Mouse (Mus musculus) ES-Bruce4 (cell line): Measurements from ENCODE around the gene Bri3. TPM values are rescaled to one million over a fixed set of nuclear protein-coding genes. Genes with fewer than 3 reads are reported as not detected.
A peak's percentile ranks its signal among the peaks of the same experiment; 100 is the strongest.

Source experiments
- H3K27ac ChIP-seq: 2 replicates; pipeline ENCODE4 v1.5.1; 2012; ENCODE audit warnings: low read length, inconsistent platforms; ENCODE audit not compliant: insufficient read depth
- H3K27me3 ChIP-seq: 2 replicates; pipeline ENCODE4 v1.6.1; 2012; ENCODE audit warnings: mild to moderate bottlenecking, low read length, inconsistent platforms; ENCODE audit not compliant: control insufficient read depth, poor library complexity, insufficient read depth, severe bottlenecking
- H3K36me3 ChIP-seq: 2 replicates; pipeline ENCODE4 v1.6.1; 2012; ENCODE audit warnings: inconsistent platforms, mild to moderate bottlenecking, low read length, moderate library complexity; ENCODE audit not compliant: control insufficient read depth, poor library complexity, insufficient read depth, severe bottlenecking
- H3K4me1 ChIP-seq: one replicate; pipeline ENCODE4 v1.8.1; 2011; ENCODE audit warnings: low read length; ENCODE audit not compliant: control insufficient read depth, insufficient read depth
- H3K4me3 ChIP-seq: 2 replicates; pipeline ENCODE4 v1.5.1; 2011; ENCODE audit warnings: low read depth, mild to moderate bottlenecking, low read length
- H3K9ac ChIP-seq: 2 replicates; pipeline ENCODE4 v1.6.1; 2012; ENCODE audit warnings: low read depth, mild to moderate bottlenecking, inconsistent platforms; ENCODE audit not compliant: poor library complexity, severe bottlenecking
- H3K9me3 ChIP-seq: replicated peaks from 2 replicates; pipeline ENCODE4 v1.6.1; 2012; ENCODE audit warnings: mild to moderate bottlenecking, low read length, inconsistent platforms; ENCODE audit not compliant: control insufficient read depth, poor library complexity, insufficient read depth, severe bottlenecking
- CTCF ChIP-seq: IDR thresholded peaks from one replicate; pipeline ENCODE4 v1.8.1; 2011; ENCODE audit warnings: low read depth, low read length
- EP300 ChIP-seq: IDR thresholded peaks from 2 replicates; pipeline ENCODE4 v1.6.1; 2011; ENCODE audit warnings: low read depth, low read length; ENCODE audit not compliant: insufficient read depth
- POLR2A ChIP-seq: IDR thresholded peaks from one replicate; pipeline ENCODE4 v1.8.1; 2011; ENCODE audit warnings: low read length; ENCODE audit not compliant: insufficient read depth
- polyA plus RNA-seq: library from polyadenylated mRNA; stranded (reverse); fragments of >200 nt; gene quantifications from 2 replicates; pipeline ENCODE4 v1.2.4, GENCODE M21; 2011; ENCODE audit warnings: low read depth; ENCODE audit not compliant: missing spikeins, insufficient read depth, insufficient read length

Gene Bri3
- polyA plus RNA-seq, 1 experiment = 82.6 TPM

DNA sequence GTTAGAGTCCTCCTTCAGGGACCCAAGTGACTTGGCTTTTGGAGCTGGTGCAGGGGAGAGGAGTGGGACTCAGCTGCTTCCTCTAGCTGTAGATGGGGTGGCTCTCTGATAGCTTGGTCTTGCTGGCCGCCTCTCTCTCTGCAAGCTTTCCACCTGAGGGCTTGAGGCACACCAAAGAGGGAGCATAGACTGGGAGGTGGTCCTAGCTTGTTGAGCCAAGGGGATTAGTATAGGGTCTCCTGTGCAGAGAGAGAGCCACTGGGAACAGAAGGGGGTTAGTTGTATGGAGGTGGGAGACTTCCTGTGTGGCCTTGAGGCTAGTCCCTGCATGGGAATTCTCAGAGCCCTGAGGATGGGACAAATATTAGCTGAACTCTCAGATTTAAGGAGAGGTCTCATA lies 12.7 kb downstream of the Bri3 start:
- H3K27me3 ChIP-seq = no peaks in the 10 kb centered on the region
- TF ChIP-seq CTCF = no peak
- TF ChIP-seq EP300 = no peak
- TF ChIP-seq POLR2A = no peak
- H3K4me1 ChIP-seq = peaks cover 10% of the 10 kb centered on the region
- H3K9me3 ChIP-seq = no peaks in the 10 kb centered on the region
- H3K27ac ChIP-seq = no peak overlapping the region
- H3K9ac ChIP-seq = peak overlapping the region; percentile 97
- H3K36me3 ChIP-seq = no peaks in the 10 kb centered on the region
- peak overlapping the region; percentile 89 for H3K4me3 ChIP-seq

GRCm38 (mm10) chr5:144257451-144258110 lies 13.3 kb downstream of the Bri3 start:
- Histone ChIP-seq H3K27ac (no peak overlapping the region), H3K27me3 (no peaks in the 10 kb centered on the region), H3K9ac (no peak overlapping the region), H3K4me1 (peaks cover 13% of the 10 kb centered on the region), H3K9me3 (no peaks in the 10 kb centered on the region), H3K4me3 (no peak overlapping the region), H3K36me3 (no peaks in the 10 kb centered on the region)
- TF ChIP-seq POLR2A (no peak), CTCF (peak; percentile 43), EP300 (no peak)

GRCm38 (mm10) chr5:144258131-144258611 lies 13.9 kb downstream of the Bri3 start:
- Histone ChIP-seq H3K9ac (no peak overlapping the region), H3K27me3 (no peaks in the 10 kb centered on the region), H3K4me3 (no peak overlapping the region), H3K27ac (no peak overlapping the region), H3K4me1 (peaks cover 17% of the 10 kb centered on the region), H3K9me3 (no peaks in the 10 kb centered on the region), H3K36me3 (no peaks in the 10 kb centered on the region)
- no peak for TF ChIP-seq CTCF
- no peak for TF ChIP-seq EP300
- no peak for TF ChIP-seq POLR2A

- Histone ChIP-seq H3K27ac (no peak overlapping the region), H3K4me3 (no peak overlapping the region)
Observed at GRCm38 (mm10) chr5:144258687-144259086, 14.4 kb downstream of the Bri3 start.

GRCm38 (mm10) chr5:144259228-144259627 lies 15.0 kb downstream of the Bri3 start:
- no peak overlapping the region for H3K9ac ChIP-seq
- H3K4me1 ChIP-seq = peaks cover 15% of the 10 kb centered on the region
- no peaks in the 10 kb centered on the region for H3K9me3 ChIP-seq
- no peak for TF ChIP-seq CTCF
- no peak for TF ChIP-seq EP300
- no peak for TF ChIP-seq POLR2A
- H3K4me3 ChIP-seq = no peak overlapping the region
- H3K27ac ChIP-seq = no peak overlapping the region
- no peaks in the 10 kb centered on the region for H3K36me3 ChIP-seq
- H3K27me3 ChIP-seq = no peaks in the 10 kb centered on the region

More at GRCm38 (mm10) chr5:144258687-144259086, 14.4 kb downstream of the Bri3 start:
- Histone ChIP-seq H3K36me3 (no peaks in the 10 kb centered on the region), H3K9ac (no peak overlapping the region), H3K27me3 (no peaks in the 10 kb centered on the region), H3K9me3 (no peaks in the 10 kb centered on the region), H3K4me1 (peaks cover 17% of the 10 kb centered on the region)
- no peak for TF ChIP-seq CTCF
- no peak for TF ChIP-seq EP300
- TF ChIP-seq POLR2A = no peak

- Histone ChIP-seq H3K27ac (no peak overlapping the region), H3K9me3 (no peaks in the 10 kb centered on the region), H3K9ac (no peak overlapping the region), H3K4me1 (peaks cover 15% of the 10 kb centered on the region), H3K4me3 (no peak overlapping the region), H3K27me3 (no peaks in the 10 kb centered on the region), H3K36me3 (no peaks in the 10 kb centered on the region)
- TF ChIP-seq EP300 = no peak
- TF ChIP-seq CTCF = no peak
- TF ChIP-seq POLR2A = no peak
Observed at GRCm38 (mm10) chr5:144260464-144260863, 16.2 kb downstream of the Bri3 start.
